In genomic region chr1:36454055-36454815, GRCm38 (mm10) we compare ENCODE assay signal across 15 mouse cellular contexts. TPM values are rescaled to one million over a fixed set of nuclear protein-coding genes. Genes with fewer than 3 reads are reported as not detected.
DNase-seq lines count a peak whose midpoint lies in the region; TF ChIP-seq lines count a peak whose summit lies in the region.
"Had no signal": no experiment of that assay in that cellular context is flagged by ENCODE, and none has a peak within 500 bp of the region (broad histone marks: within the 10 kb centered on the region; RNA-seq: fewer than 3 reads in every experiment).

No protein-coding gene starts in this region.

- intact Hi-C loops in left cerebral cortex, adult 2 months (cut with DNase I): no loop called here
- intact Hi-C loops in left cerebral cortex, postnatal 10 days (cut with DNase I): no loop called here

- TF ChIP-seq POLR2A in embryonic fibroblast, embryonic 13.5 days (IDR thresholded peaks at IDR 0.05; ENCODE audit: low read depth, low read length): no peak

- peaks cover 2% of the 10 kb centered on the region for H3K27me3 ChIP-seq in E14TG2a.4 (ENCODE audit: insufficient read depth, low read length)
- H3K27me3 ChIP-seq: forebrain, embryonic 15.5 days; kidney, embryonic 15.5 days; liver, embryonic 15.5 days had no signal

- no peaks in the 10 kb centered on the region for H3K36me3 ChIP-seq in E14TG2a.4 (ENCODE audit: insufficient read depth, low read length)
- H3K36me3 ChIP-seq: forebrain, embryonic 15.5 days; kidney, embryonic 15.5 days; liver, embryonic 15.5 days had no signal

- H3K9me3 ChIP-seq in E14TG2a.4 (ENCODE audit: low read length): no peaks in the 10 kb centered on the region
- H3K9me3 ChIP-seq: forebrain, embryonic 15.5 days; kidney, embryonic 15.5 days; liver, embryonic 15.5 days had no signal

- no peak for DNase-seq in left cerebral cortex, adult 2 months (ENCODE audit: extremely low spot score in 1 of 2, low spot score in 2 of 2)
- no peak for DNase-seq in left cerebral cortex, postnatal 10 days (ENCODE audit: extremely low spot score in 1 of 2, low spot score in 2 of 2)
- DNase-seq in ES-CJ7 (ENCODE audit: low read depth, low spot score): peak; percentile 50
- no peak for DNase-seq in thymus, postnatal 25 days
- DNase-seq in heart, adult 18-20 months: no peak
- DNase-seq: adrenal gland, postnatal 10 days; cerebellum, postnatal 10 days; heart, postnatal 14 days; thymus, adult 2 months had no signal

- peaks cover 7% of the 10 kb centered on the region for H3K4me1 ChIP-seq in E14TG2a.4 (replicated peaks; ENCODE audit: low read depth, low read length)
- peaks cover 14% of the 10 kb centered on the region for H3K4me1 ChIP-seq in embryonic fibroblast, embryonic 13.5 days (ENCODE audit: control insufficient read depth, insufficient read depth, low read length)
- H3K4me1 ChIP-seq: forebrain, embryonic 15.5 days; kidney, embryonic 15.5 days; liver, embryonic 15.5 days had no signal

- peak; percentile 26 for TF ChIP-seq CTCF in left cerebral cortex, adult 2 months (IDR thresholded peaks at IDR 0.05)
- peak; percentile 75 for TF ChIP-seq CTCF in E14TG2a.4 (conservative IDR thresholded peaks at IDR 0.05; ENCODE audit: low read length)
- TF ChIP-seq CTCF in embryonic fibroblast, embryonic 13.5 days (IDR thresholded peaks at IDR 0.05; ENCODE audit: borderline replicate concordance, insufficient read depth, low read length): 0 out of 2 replicates have a peak, but pooled peaks have one; percentile 25

- no peak overlapping the region for H3K4me3 ChIP-seq in left cerebral cortex, adult 2 months
- H3K4me3 ChIP-seq in E14TG2a.4 (replicated peaks; ENCODE audit: low read length): no peak overlapping the region
- no peak overlapping the region for H3K4me3 ChIP-seq in embryonic fibroblast, embryonic 13.5 days (ENCODE audit: insufficient read depth, low read length)
- H3K4me3 ChIP-seq: forebrain, embryonic 15.5 days; kidney, embryonic 15.5 days; liver, embryonic 15.5 days had no signal

- no peak overlapping the region for H3K27ac ChIP-seq in left cerebral cortex, adult 2 months
- H3K27ac ChIP-seq in embryonic fibroblast, embryonic 13.5 days (ENCODE audit: insufficient read depth, low read length): no peak overlapping the region
- H3K27ac ChIP-seq: forebrain, embryonic 15.5 days; kidney, embryonic 15.5 days; liver, embryonic 15.5 days; macrophage had no signal

RNA-seq across cellular contexts. Expression of gene Lman2l, which starts 9.2 kb away (rescaled TPM):
- 10 to 100 TPM; 43.5 to 51.0 TPM for total RNA-seq in left cerebral cortex, adult 2 months (2021)
- 10 to 100 TPM; 37.8 to 40.5 TPM for total RNA-seq in left cerebral cortex, postnatal 10 days (2021)
- 22.7 and 25.9 TPM in 2 replicates for polyA plus RNA-seq in embryonic fibroblast, embryonic 13.5 days (2011; ENCODE audit: insufficient read length, low read depth, missing spikeins)
- total RNA-seq in heart, adult 18-20 months (2021): 10 to 100 TPM; 26.8 to 29.5 TPM

RNA-seq across cellular contexts. Expression of gene Cnnm4, which starts 17.2 kb away (rescaled TPM):
- total RNA-seq in left cerebral cortex, adult 2 months (2021): 10 to 100 TPM; 13.2 to 13.8 TPM
- total RNA-seq in left cerebral cortex, postnatal 10 days (2021): 10 to 100 TPM; 12.7 to 13.7 TPM
- 10.4 and 11.6 TPM in 2 replicates for polyA plus RNA-seq in embryonic fibroblast, embryonic 13.5 days (2011; ENCODE audit: insufficient read length, low read depth, missing spikeins)
- 1 to 10 TPM; 3.8 to 4.3 TPM for total RNA-seq in heart, adult 18-20 months (2021)

RNA-seq across cellular contexts. Expression of gene Cnnm3, which starts 57.4 kb away (rescaled TPM):
- total RNA-seq in left cerebral cortex, adult 2 months (2021): 10 to 100 TPM; 29.8 to 34.9 TPM
- 10 to 100 TPM; 30.3 to 34.1 TPM for total RNA-seq in left cerebral cortex, postnatal 10 days (2021)
- polyA plus RNA-seq in embryonic fibroblast, embryonic 13.5 days (2011; ENCODE audit: insufficient read length, low read depth, missing spikeins): 4.0 and 6.2 TPM in 2 replicates
- 10 to 100 TPM; 13.1 to 16.6 TPM for total RNA-seq in heart, adult 18-20 months (2021)

Comparison
In these comparisons a context has a peak if more than half of its experiments do, and no peak if none do; other contexts are left out.
1. CTCF ChIP-seq: peak in every context shown above with its lines; median percentile 75 in E14TG2a.4; 26 in left cerebral cortex, adult 2 months; 25 in embryonic fibroblast, embryonic 13.5 days.